Mouse (Mus musculus) stomach, postnatal 0 days (tissue): ENCODE data around the gene Srebf1. TPM values are rescaled to one million over a fixed set of nuclear protein-coding genes. Genes with fewer than 3 reads are reported as not detected.
A peak's percentile ranks its signal among the peaks of the same experiment; 100 is the strongest.

Experiments used
- ATAC-seq: fragments of 200-750 bp; cut with Nextera tagmentation; 2 replicates; pipeline ENCODE4 v1.8.0; 2017; ENCODE audit not compliant: low FRiP score, low TSS enrichment
- DNase-seq: peaks from one replicate; pipeline ENCODE4 v3.0.0-alpha.2; 2016; ENCODE audit warnings: low spot score
- H3K27ac ChIP-seq: fragments of 300-500 bp; sonication (generic); replicated peaks from 2 replicates; pipeline ENCODE4 v1.5.1; 2014; ENCODE audit warnings: mild to moderate bottlenecking, control low read depth
- H3K27me3 ChIP-seq: fragments of 300-500 bp; sonication (generic); 2 replicates; pipeline ENCODE4 v1.6.1; 2014; ENCODE audit warnings: low read length; ENCODE audit not compliant: control insufficient read depth, insufficient read depth
- H3K36me3 ChIP-seq: fragments of 300-500 bp; sonication (generic); 2 replicates; pipeline ENCODE4 v1.6.1; 2014; ENCODE audit warnings: low read length, mixed read lengths; ENCODE audit not compliant: control insufficient read depth, insufficient read depth
- H3K4me1 ChIP-seq: fragments of 300-500 bp; sonication (generic); replicated peaks from 2 replicates; pipeline ENCODE4 v1.6.1; 2014; ENCODE audit warnings: antibody characterized with exemption; ENCODE audit not compliant: control insufficient read depth, insufficient read depth
- H3K4me2 ChIP-seq: fragments of 300-500 bp; sonication (generic); replicated peaks from 2 replicates; pipeline ENCODE4 v1.6.1; 2014; ENCODE audit warnings: low read depth, mild to moderate bottlenecking, control low read depth, moderate library complexity
- H3K4me3 ChIP-seq: fragments of 300-500 bp; sonication (generic); 2 replicates; pipeline ENCODE4 v1.5.1; 2014; ENCODE audit warnings: low read depth, low read length, control low read depth
- H3K9ac ChIP-seq: fragments of 300-500 bp; sonication (generic); 2 replicates; pipeline ENCODE4 v1.6.1; 2014; ENCODE audit warnings: mild to moderate bottlenecking, low read length, control low read depth, mixed read lengths
- H3K9me3 ChIP-seq: fragments of 300-500 bp; sonication (generic); 2 replicates; pipeline ENCODE4 v1.6.1; 2016; ENCODE audit warnings: low read length; ENCODE audit not compliant: control insufficient read depth
- CTCF ChIP-seq: IDR thresholded peaks from 2 replicates; pipeline ENCODE4 v1.5.1; 2016; ENCODE audit warnings: antibody characterized with exemption, low read depth, mild to moderate bottlenecking, moderate library complexity
- EP300 ChIP-seq: optimal IDR thresholded peaks from 2 replicates; pipeline ENCODE3; 2016; ENCODE audit warnings: antibody characterized with exemption
- WGBS: fragments of 180-500 bp; shearing (Covaris S2); extraction: QIAGEN DNeasy Blood & Tissue Kit; methylation state at CpG from one replicate; pipeline ENCODE4 v1.1.7; 2014; 5-methylcytosine and 5-hydroxymethylcytosine counted together
- polyA plus RNA-seq: library from polyadenylated mRNA; unstranded; fragments of >200 nt; fragmentation: Nextera tagmentation; extraction: Ambion mirVana; gene quantifications from 2 replicates; pipeline ENCODE4 v1.2.1, GENCODE M21; 2015

Gene Srebf1
- polyA plus RNA-seq, 1 experiment from 2014 or later = 44.7 TPM

DNA sequence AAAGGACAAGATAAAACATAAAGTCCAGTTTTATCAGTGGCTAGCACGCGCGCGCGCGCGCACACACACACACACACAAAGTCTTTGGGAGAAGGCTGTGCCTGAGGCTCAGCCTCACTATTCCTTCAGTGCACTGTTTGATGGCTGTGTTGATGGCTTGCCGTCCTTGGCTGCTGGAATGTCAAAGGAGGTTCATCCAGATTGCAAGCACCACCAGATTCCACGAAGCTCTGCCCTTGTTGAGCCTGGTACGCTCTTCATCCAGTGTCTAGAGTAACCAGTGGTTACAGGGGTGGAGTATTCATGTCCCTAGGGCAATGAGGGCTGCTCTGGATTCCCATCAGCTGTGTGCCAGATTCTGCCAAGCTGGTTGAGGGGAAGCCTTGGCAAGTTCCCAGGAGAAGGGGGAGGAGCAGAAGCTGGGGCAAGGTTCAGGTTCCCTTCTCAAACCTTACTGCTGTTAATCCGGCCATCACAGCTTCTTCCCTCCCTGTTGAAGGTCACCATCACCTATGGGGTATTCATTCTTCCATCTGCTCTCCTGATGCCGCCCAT lies 40.2 kb downstream of the Srebf1 start:
- Histone ChIP-seq H3K27me3 (no peaks in the 10 kb centered on the region), H3K27ac (peak overlapping the region; percentile 35; the same call in 1 of the 2 replicates), H3K36me3 (peaks cover 14% of the 10 kb centered on the region), H3K4me2 (no peak overlapping the region), H3K4me1 (peaks cover 32% of the 10 kb centered on the region), H3K9me3 (no peaks in the 10 kb centered on the region), H3K4me3 (no peak overlapping the region), H3K9ac (no peak overlapping the region)
- TF ChIP-seq CTCF (no peak), EP300 (no peak)
- 74% methylated on average over 12 of the region's 12 CpGs for WGBS
- ATAC-seq (no peak), DNase-seq (peak; percentile 68)

DNA sequence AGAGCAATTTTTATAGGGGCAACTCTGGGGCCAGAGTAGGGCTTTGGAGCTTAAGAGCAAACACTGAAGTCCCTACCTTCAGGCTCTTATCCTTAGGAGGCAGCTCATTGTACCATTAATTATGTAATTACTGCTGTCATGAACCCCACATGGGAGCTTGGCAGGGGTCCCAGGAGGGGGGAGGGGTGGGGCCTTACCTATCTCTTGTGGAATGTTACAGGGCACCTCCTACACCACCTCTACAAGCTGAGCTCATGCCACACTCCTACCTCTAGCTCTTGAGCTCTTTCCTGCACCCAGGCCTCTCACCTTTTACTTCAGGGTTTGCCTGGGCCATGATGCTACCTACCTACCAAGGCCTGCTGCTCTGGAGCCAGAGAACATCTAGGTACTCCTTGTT lies 43.9 kb downstream of the Srebf1 start:
- H3K4me2 ChIP-seq = no peak overlapping the region
- H3K27ac ChIP-seq = peak overlapping the region; percentile 56
- no peak for TF ChIP-seq CTCF
- no peak for TF ChIP-seq EP300

DNA sequence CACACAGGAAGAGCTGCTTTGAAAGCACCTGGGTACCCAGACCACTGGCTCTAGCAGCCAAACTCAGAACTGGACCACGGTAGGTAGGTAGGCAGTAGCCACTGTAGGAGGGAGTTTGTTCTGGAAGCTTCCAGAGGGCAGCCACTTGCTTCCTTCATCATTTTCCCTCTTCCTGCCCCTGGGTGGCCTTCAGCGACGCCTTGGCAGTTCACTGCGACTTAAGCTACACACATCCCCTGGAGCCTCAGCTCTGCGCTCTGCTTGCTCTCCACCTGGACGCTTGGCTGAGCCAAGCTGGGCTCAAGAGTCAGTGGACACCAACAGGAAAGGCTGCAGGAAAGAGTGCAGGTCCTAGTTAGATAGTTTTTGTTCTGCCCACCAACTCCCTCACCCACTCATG lies 44.4 kb downstream of the Srebf1 start:
- ATAC-seq (no peak), DNase-seq (no peak)
- TF ChIP-seq EP300 (no peak), CTCF (no peak)
- Histone ChIP-seq H3K9ac (no peak overlapping the region), H3K27me3 (no peaks in the 10 kb centered on the region), H3K9me3 (no peaks in the 10 kb centered on the region), H3K36me3 (peaks cover 2% of the 10 kb centered on the region; the same call in 1 of the 2 replicates), H3K27ac (peak overlapping the region; percentile 81), H3K4me2 (no peak overlapping the region; the same call in 1 of the 2 replicates), H3K4me3 (no peak overlapping the region), H3K4me1 (peaks cover 29% of the 10 kb centered on the region)
- WGBS = 41% methylated on average over 6 of the region's 6 CpGs

More for the DNA sequence above, 43.9 kb downstream of the Srebf1 start:
- DNase-seq (peak; percentile 84), ATAC-seq (peak; percentile 40)
- Histone ChIP-seq H3K4me3 (no peak overlapping the region), H3K27me3 (no peaks in the 10 kb centered on the region), H3K4me1 (peaks cover 29% of the 10 kb centered on the region), H3K36me3 (peaks cover 2% of the 10 kb centered on the region; the same call in 1 of the 2 replicates), H3K9ac (no peak overlapping the region), H3K9me3 (no peaks in the 10 kb centered on the region)

DNA sequence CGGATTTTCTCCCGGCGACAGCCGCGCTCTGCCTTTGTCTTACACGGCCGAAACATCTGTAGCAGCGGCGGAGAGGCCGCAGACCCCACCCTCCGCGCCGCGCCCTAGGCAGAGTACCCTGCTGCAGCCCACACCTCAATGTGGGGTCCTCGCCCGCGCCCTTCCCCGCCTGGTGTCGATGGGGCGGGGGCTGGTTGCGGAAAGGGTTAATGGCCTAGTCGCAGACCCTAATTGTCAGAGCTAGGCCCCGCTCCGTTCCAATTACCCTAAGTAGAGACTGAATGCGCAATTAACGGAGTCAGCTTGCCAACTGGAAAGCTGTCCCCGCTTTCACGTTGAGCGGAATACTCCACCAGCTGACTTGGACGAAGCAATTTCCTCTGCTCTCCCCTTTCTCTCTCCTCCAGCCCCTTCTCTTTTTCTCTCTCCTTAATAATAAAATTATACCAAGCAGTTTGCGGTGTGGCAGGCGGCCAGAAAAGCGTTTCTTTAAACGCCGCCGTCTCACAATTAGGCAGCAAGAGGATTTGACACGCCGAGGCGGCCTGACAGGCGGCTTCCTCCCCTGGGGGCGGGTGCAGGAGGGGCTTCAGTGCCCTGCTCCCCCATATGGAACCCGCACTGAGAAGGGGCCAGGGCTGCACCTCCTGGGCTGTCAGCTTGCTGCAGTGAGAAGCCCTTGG lies 45.3 kb downstream of the Srebf1 start:
- H3K4me3 ChIP-seq = peak overlapping the region; percentile 67
- peak overlapping the region; percentile 100 for H3K4me2 ChIP-seq
- TF ChIP-seq CTCF (no peak), EP300 (no peak)
- peaks cover 2% of the 10 kb centered on the region; the same call in 1 of the 2 replicates for H3K36me3 ChIP-seq
- no peaks in the 10 kb centered on the region for H3K9me3 ChIP-seq
- no peak for DNase-seq
- H3K27ac ChIP-seq = peak overlapping the region; percentile 81
- no peaks in the 10 kb centered on the region for H3K27me3 ChIP-seq
- no peak for ATAC-seq
- peaks cover 27% of the 10 kb centered on the region for H3K4me1 ChIP-seq
- 4% methylated on average over 42 of the region's 42 CpGs for WGBS
- peak overlapping the region; percentile 68 for H3K9ac ChIP-seq

DNA sequence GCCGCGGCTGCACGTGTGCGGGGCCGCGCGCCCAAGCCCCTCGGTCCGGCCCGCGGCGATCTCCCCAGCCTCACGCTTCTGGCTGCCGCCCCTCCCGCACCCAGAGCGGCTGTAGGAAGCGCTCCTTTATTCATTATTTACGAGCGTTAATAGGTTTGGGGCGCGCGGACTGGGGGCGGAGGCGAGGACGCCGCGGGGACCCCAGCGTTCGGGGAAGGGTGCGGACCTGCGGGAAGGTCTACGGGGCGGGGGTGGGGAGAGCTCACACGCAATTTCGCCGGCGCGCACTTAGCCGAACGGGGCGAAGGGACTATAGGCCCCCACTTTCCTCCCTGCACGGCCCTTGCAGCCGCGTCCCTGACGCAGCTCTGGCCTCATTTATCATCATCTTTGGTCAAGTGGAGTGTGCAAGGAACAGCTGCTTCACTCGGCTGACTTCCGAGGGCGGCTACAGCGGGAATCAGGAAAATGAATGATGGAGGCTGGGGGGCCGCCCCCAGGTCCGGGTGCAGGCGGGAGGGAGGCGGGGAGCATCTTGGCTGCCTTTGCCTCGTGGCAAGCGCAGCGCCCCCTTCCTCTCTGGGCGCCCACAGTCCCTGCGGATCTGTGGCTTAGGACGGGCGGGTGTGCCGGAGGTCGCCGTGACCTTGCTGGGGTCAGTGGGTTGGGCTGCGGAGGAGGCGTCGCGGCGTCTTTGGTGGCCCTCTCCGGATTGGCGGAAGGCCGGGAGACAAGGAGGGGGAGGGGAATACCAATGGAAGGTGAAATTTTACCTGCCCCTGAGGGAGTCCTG lies 46.0 kb downstream of the Srebf1 start:
- Histone ChIP-seq H3K36me3 (peaks cover 2% of the 10 kb centered on the region; the same call in 1 of the 2 replicates), H3K4me2 (peak overlapping the region; percentile 100), H3K4me3 (peak overlapping the region; percentile 67), H3K4me1 (peaks cover 21% of the 10 kb centered on the region), H3K9me3 (no peaks in the 10 kb centered on the region), H3K27ac (peak overlapping the region; percentile 81), H3K27me3 (no peaks in the 10 kb centered on the region), H3K9ac (peak overlapping the region; percentile 68)
- TF ChIP-seq EP300 (no peak), CTCF (peak; percentile 61)
- peak; percentile 36 for ATAC-seq
- WGBS = under 1% methylated on average over 51 of the region's 71 CpGs
- peak; percentile 83 for DNase-seq
